Mouse (Mus musculus) heart, embryonic 16.5 days (tissue): Measurements from ENCODE around the gene Slc51b. TPM values are rescaled to one million over a fixed set of nuclear protein-coding genes. Genes with fewer than 3 reads are reported as not detected.

Experiments
- ATAC-seq: fragments of 200-750 bp; cut with Nextera tagmentation; replicated peaks from 2 replicates; pipeline ENCODE4 v1.8.0; 2017; ENCODE audit warnings: moderate number of reproducible peaks; ENCODE audit not compliant: insufficient read depth, low FRiP score; ENCODE audit errors: extremely low read depth
- H3K27ac ChIP-seq: fragments of 300-500 bp; sonication (generic); 2 replicates; pipeline ENCODE4 v1.5.1; 2014; ENCODE audit warnings: mild to moderate bottlenecking, low read length, control low read depth, moderate library complexity
- H3K27me3 ChIP-seq: fragments of 300-500 bp; sonication (generic); 2 replicates; pipeline ENCODE4 v1.6.1; 2014; ENCODE audit warnings: low read length, mixed read lengths; ENCODE audit not compliant: control insufficient read depth, insufficient read depth
- H3K36me3 ChIP-seq: fragments of 300-500 bp; sonication (generic); 2 replicates; pipeline ENCODE4 v1.6.1; 2014; ENCODE audit not compliant: control insufficient read depth, insufficient read depth
- H3K4me1 ChIP-seq: fragments of 300-500 bp; sonication (generic); 2 replicates; pipeline ENCODE4 v1.6.1; 2014; ENCODE audit warnings: low read length, mixed read lengths; ENCODE audit not compliant: control insufficient read depth, insufficient read depth
- H3K4me2 ChIP-seq: fragments of 300-500 bp; sonication (generic); 2 replicates; pipeline ENCODE4 v1.6.1; 2014; ENCODE audit warnings: low read depth, mild to moderate bottlenecking, control low read depth, low read length
- H3K4me3 ChIP-seq: fragments of 300-500 bp; sonication (generic); 2 replicates; pipeline ENCODE4 v1.5.1; 2014; ENCODE audit warnings: mild to moderate bottlenecking, control low read depth, low read length
- H3K9ac ChIP-seq: fragments of 300-500 bp; sonication (generic); 2 replicates; pipeline ENCODE4 v1.6.1; 2014; ENCODE audit warnings: low read length, control low read depth
- H3K9me3 ChIP-seq: fragments of 300-500 bp; sonication (generic); replicated peaks from 2 replicates; pipeline ENCODE4 v1.6.1; 2016; ENCODE audit warnings: low read length; ENCODE audit not compliant: control insufficient read depth
- WGBS: fragments of 180-500 bp; shearing (Covaris S2); extraction: QIAGEN DNeasy Blood & Tissue Kit; methylation state at CpG from one replicate; pipeline ENCODE4 v1.1.7; 2014; 5-methylcytosine and 5-hydroxymethylcytosine counted together
- polyA plus RNA-seq: library from polyadenylated mRNA; unstranded; fragments of >200 nt; fragmentation: Nextera tagmentation; extraction: Ambion mirVana; gene quantifications from 2 replicates; pipeline ENCODE4 v1.2.1, GENCODE M21; 2015

Slc51b gene
- polyA plus RNA-seq, 1 experiment from 2014 or later, result 0.70 TPM

GRCm38 (mm10) chr9:65424393-65424792 is 1.6 kb upstream of the Slc51b start:
- no peak for ATAC-seq
- no peak overlapping the region for H3K4me3 ChIP-seq
- no peak overlapping the region for H3K4me2 ChIP-seq
- H3K4me1 ChIP-seq, result no peaks in the 10 kb centered on the region
- H3K36me3 ChIP-seq, result no peaks in the 10 kb centered on the region
- no peak overlapping the region for H3K27ac ChIP-seq
- 25% methylated on average over 3 of the region's 3 CpGs for WGBS
- no peaks in the 10 kb centered on the region for H3K27me3 ChIP-seq
- no peak overlapping the region for H3K9ac ChIP-seq
- no peaks in the 10 kb centered on the region for H3K9me3 ChIP-seq

GRCm38 (mm10) chr9:65419633-65420032 is 3.1 kb downstream of the Slc51b start:
- no peak overlapping the region for H3K9ac ChIP-seq
- no peaks in the 10 kb centered on the region for H3K9me3 ChIP-seq
- H3K36me3 ChIP-seq, result no peaks in the 10 kb centered on the region
- WGBS, result 69% methylated on average over 3 of the region's 3 CpGs
- ATAC-seq, result no peak
- no peak overlapping the region for H3K27ac ChIP-seq
- H3K4me3 ChIP-seq, result no peak overlapping the region
- H3K4me2 ChIP-seq, result no peak overlapping the region
- no peaks in the 10 kb centered on the region for H3K4me1 ChIP-seq
- no peaks in the 10 kb centered on the region for H3K27me3 ChIP-seq

GRCm38 (mm10) chr9:65417738-65418137 is 5.0 kb downstream of the Slc51b start:
- no peak overlapping the region for H3K4me3 ChIP-seq
- no peaks in the 10 kb centered on the region for H3K9me3 ChIP-seq
- no peaks in the 10 kb centered on the region for H3K27me3 ChIP-seq
- ATAC-seq, result no peak
- no peak overlapping the region for H3K27ac ChIP-seq
- 34% methylated on average over 3 of the region's 3 CpGs for WGBS
- H3K9ac ChIP-seq, result no peak overlapping the region
- no peak overlapping the region for H3K4me2 ChIP-seq
- H3K4me1 ChIP-seq, result no peaks in the 10 kb centered on the region
- no peaks in the 10 kb centered on the region for H3K36me3 ChIP-seq

GRCm38 (mm10) chr9:65411326-65411725 is 11.4 kb downstream of the Slc51b start:
- Histone ChIP-seq H3K36me3 (no peaks in the 10 kb centered on the region), H3K4me3 (no peak overlapping the region), H3K27me3 (no peaks in the 10 kb centered on the region), H3K27ac (no peak overlapping the region), H3K9me3 (no peaks in the 10 kb centered on the region), H3K4me2 (no peak overlapping the region), H3K4me1 (no peaks in the 10 kb centered on the region), H3K9ac (no peak overlapping the region)
- ATAC-seq, result no peak
- WGBS, result 52% methylated on average over 3 of the region's 3 CpGs

GRCm38 (mm10) chr9:65410378-65410777 is 12.4 kb downstream of the Slc51b start:
- WGBS, result 86% methylated on average over 8 of the region's 8 CpGs
- H3K4me1 ChIP-seq, result no peaks in the 10 kb centered on the region
- no peak overlapping the region for H3K4me2 ChIP-seq
- H3K27ac ChIP-seq, result no peak overlapping the region
- no peak for ATAC-seq
- no peak overlapping the region for H3K4me3 ChIP-seq
- H3K9me3 ChIP-seq, result no peaks in the 10 kb centered on the region
- H3K36me3 ChIP-seq, result no peaks in the 10 kb centered on the region
- no peak overlapping the region for H3K9ac ChIP-seq
- H3K27me3 ChIP-seq, result no peaks in the 10 kb centered on the region

- Histone ChIP-seq H3K4me2 (no peak overlapping the region), H3K4me3 (no peak overlapping the region), H3K27me3 (no peaks in the 10 kb centered on the region), H3K4me1 (peaks cover 7% of the 10 kb centered on the region), H3K9ac (no peak overlapping the region), H3K36me3 (no peaks in the 10 kb centered on the region), H3K27ac (no peak overlapping the region), H3K9me3 (no peaks in the 10 kb centered on the region)
- no peak for ATAC-seq
- 57% methylated on average over 5 of the region's 5 CpGs for WGBS
Measured at GRCm38 (mm10) chr9:65408871-65409295, 13.9 kb downstream of the Slc51b start.

- no peaks in the 10 kb centered on the region for H3K27me3 ChIP-seq
- no peak overlapping the region for H3K4me2 ChIP-seq
- no peak overlapping the region for H3K9ac ChIP-seq
- no peak overlapping the region for H3K4me3 ChIP-seq
- no peak overlapping the region for H3K27ac ChIP-seq
- no peaks in the 10 kb centered on the region for H3K9me3 ChIP-seq
- H3K4me1 ChIP-seq, result peaks cover 7% of the 10 kb centered on the region
- no peak for ATAC-seq
- 69% methylated on average over 3 of the region's 3 CpGs for WGBS
- H3K36me3 ChIP-seq, result no peaks in the 10 kb centered on the region
Measured at GRCm38 (mm10) chr9:65407861-65408260, 14.9 kb downstream of the Slc51b start.

- no peak for ATAC-seq
- Histone ChIP-seq H3K36me3 (no peaks in the 10 kb centered on the region), H3K4me2 (no peak overlapping the region), H3K4me3 (no peak overlapping the region), H3K27me3 (no peaks in the 10 kb centered on the region), H3K9ac (no peak overlapping the region), H3K4me1 (peaks cover 7% of the 10 kb centered on the region), H3K27ac (no peak overlapping the region), H3K9me3 (no peaks in the 10 kb centered on the region)
- WGBS, result 78% methylated on average over 5 of the region's 5 CpGs
Measured at GRCm38 (mm10) chr9:65407327-65407726, 15.4 kb downstream of the Slc51b start.

GRCm38 (mm10) chr9:65405184-65405449 is 17.6 kb downstream of the Slc51b start:
- Histone ChIP-seq H3K9ac (no peak overlapping the region), H3K4me3 (no peak overlapping the region), H3K27ac (no peak overlapping the region), H3K4me1 (peaks cover 7% of the 10 kb centered on the region), H3K27me3 (no peaks in the 10 kb centered on the region), H3K4me2 (no peak overlapping the region), H3K36me3 (no peaks in the 10 kb centered on the region), H3K9me3 (no peaks in the 10 kb centered on the region)
- 77% methylated on average over 2 of the region's 2 CpGs for WGBS
- ATAC-seq, result no peak
